Mouse (Mus musculus): ENCODE results near the gene Ppil1.
A peak's percentile ranks its signal among the peaks of the same experiment; 100 is the strongest.
"Not testable (repeated sequence)": the region's sequence is repeated elsewhere in the genome, so short reads cannot be mapped to it uniquely, and the experiment has no call there.

The Ppil1 gene

DNA sequence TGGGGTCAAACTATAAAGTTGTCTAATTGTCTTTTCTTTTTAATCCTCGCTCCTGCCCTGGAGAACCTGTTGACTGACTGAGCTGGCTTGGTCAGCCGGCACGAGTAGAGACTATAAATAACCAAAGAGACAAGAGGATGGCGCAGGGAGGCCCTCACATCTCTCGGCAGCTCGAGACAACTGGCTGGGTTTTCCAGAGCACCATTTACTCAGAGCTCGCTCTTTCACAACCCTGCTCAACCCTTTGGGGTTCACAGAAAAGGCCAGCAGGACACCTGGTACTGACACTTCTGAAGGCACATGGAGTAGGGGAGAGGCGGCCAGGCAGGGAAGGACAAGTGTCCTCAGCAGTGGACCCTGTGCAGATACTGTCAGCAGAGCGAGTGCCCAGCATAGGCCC, 10.3 kb downstream of the Ppil1 start:
- DNase-seq (ENCODE audit: extremely low spot score, low read depth, low spot score): no peak

DNA sequence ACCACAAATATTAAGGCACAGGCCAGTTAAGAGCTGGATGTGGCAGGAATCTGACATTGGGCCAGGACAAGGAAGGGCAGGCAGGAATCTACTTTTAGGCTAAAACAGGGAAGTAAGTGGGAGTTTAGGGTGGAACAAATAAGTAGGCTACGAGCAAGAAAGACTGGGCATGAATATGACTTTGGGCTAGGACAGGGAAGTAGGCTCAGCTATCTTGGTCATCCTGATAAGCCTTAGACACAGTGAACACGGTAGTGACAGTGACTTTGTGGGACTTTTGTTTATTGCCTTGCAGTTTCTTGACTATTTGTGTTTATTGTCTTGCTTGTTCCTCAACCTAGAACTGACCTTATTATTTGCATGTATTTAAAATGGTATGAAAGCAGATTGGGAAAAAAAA, 10.8 kb downstream of the Ppil1 start:
- no peak for DNase-seq (ENCODE audit: extremely low spot score, low read depth, low spot score)

DNA sequence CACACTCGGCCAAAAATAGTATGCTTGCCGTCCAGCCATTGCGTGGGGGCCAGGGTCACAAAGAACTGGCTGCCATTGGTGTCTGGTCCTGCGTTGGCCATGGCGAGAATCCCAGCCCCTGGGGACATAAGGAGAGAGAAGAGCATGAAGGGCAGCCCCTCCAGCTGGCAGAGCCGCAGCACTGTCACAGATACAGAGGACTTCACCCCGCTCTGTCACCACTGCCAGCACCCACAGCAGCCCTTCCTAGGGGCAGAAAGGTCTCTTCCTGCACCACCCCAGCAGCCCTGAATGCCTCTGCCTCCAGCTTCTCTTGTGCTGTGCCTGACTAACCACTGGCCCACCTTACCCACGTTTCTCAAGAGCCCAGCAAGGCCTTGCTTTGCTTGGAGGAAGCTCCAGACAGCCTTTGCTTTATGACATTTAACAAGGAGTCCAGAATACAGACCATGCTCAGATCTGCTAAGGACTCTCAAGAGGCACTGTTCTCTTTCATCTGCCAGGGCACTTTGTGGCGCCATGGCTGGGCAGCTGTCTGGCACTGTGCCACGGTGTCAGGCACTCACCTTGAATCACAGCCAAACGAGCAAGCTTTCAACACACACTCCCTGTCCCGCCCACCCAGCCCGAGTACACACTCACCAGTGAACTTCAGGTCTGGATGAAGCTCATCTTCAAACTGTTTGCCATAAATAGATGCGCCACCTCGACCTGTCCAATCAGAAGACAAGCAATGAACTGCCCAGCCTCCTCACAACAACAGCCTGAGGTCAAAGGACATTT, 12.2 kb downstream of the Ppil1 start:
- no peak for DNase-seq (ENCODE audit: extremely low spot score, low read depth, low spot score)

DNA sequence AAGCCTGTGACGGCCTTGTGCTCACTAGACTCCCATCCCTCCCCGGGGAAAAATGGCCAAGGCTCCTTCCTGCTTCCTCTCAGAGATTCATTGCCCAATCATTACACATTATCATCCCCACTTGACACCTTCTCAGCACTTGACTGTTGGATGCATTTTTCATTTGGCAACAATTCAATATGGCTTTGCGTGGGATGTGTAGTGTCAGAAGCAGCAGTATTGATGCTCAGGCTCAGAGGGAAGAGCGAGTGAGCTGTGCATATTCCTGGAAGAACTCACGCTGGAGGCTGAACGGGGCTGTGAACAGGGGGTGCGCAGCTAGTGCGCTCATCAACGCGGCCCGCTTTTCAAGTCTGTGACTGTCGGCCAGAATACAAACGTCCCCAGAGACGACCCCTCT, 13.0 kb downstream of the Ppil1 start:
- not testable (repeated sequence) for DNase-seq (ENCODE audit: extremely low spot score, low read depth, low spot score)

DNA sequence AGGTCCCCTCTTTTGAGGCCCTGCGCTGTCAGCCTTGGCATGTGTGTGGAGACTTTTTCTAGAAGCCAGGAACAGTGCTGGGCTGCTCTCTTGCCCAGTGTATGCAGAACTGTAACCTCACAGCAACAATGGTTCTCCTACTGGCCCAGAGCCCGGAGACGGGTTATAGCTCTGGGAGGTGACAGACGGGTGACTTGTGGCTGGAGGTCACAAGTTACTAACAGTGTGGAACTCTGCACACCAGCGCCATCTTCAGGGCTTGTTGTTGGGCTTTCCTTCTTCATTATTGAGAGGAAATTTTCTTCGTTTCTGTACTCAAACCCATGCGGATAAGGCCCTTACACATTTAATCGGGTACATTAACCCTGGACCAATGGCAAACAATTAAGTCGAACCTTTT, 14.5 kb downstream of the Ppil1 start:
- no peak for DNase-seq (ENCODE audit: extremely low spot score, low read depth, low spot score)

DNA sequence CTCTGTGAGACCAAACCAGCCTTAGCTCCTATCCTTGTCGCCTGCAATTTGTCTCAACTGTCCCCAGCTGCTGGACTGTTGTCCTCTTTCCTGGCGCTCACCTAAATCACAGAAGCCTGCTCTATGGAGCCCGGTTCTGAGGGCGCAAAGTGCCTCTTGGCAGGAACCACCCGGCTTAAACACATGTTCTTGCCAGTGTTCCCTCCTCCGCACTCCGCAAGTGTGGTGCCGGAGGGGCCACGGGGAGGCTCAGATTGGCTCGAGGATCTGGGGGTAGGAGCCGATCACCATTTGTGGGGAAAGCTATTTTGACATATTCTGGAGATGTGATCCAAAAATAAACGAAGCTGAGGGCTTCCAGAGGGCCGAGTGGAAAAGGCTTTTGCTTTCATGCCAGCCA, 16.1 kb downstream of the Ppil1 start:
- no peak for DNase-seq (ENCODE audit: extremely low spot score, low read depth, low spot score)

DNA sequence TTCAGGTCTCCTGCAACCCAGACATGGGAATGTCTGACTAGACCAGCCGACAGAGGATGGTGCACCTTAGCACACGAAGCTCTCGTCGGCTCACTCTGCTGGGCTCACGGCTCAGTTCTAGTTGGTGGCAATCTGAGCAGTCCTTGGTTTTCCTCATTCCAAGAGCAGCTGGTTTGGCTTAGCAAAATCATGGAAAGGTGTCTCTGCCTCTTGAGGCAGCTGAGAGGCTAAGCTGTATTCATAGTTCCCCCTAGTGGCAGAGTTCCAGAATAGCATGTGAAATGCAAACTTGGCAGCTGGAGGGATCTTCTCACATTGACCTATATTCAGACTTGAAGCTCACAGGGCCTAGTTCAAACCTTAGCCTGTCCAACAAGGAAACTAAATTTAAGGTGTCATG, 17.4 kb downstream of the Ppil1 start:
- DNase-seq (ENCODE audit: extremely low spot score, low read depth, low spot score): peak; percentile 81

DNA sequence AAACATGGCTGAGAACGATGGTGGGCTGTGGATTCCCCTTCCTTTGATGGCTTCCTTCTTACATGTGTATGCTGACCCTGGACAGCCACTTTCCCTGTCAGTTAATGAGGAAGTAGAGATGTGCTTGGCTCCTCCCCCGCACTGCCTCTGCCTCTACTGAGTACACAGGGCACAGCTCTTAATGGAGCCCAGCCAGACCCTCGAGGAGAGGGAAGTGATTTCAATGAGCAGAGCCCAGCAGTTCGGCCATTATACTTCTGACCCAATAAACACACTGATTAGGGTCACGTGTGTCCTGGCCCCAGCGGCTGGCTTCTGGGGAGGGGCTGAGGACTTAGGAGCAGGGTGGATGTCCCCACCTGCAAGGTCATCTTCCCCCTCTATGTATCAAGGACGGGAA, 18.3 kb downstream of the Ppil1 start:
- DNase-seq (ENCODE audit: extremely low spot score, low read depth, low spot score): no peak

DNA sequence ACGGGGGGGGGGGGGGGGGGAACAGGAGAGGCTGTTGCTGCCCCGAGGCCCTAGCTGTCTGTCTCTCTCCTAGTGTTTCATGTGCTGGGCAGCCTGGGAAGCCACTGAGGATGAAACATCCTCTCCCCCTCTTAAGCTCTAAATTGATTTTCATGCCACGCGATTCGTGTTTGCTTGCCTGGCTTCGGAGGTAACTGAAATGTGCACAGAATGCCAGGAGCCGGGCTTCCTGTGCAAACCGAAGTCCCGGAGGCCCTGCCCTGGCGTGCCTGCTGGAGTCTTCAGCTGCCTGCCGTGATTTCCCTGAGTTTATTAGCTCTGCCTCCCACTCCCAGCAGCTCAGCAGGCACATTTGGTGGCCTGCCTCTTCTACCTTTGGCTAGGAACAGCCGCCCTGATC, 19.1 kb downstream of the Ppil1 start:
- no peak for DNase-seq (ENCODE audit: extremely low spot score, low read depth, low spot score)

DNA sequence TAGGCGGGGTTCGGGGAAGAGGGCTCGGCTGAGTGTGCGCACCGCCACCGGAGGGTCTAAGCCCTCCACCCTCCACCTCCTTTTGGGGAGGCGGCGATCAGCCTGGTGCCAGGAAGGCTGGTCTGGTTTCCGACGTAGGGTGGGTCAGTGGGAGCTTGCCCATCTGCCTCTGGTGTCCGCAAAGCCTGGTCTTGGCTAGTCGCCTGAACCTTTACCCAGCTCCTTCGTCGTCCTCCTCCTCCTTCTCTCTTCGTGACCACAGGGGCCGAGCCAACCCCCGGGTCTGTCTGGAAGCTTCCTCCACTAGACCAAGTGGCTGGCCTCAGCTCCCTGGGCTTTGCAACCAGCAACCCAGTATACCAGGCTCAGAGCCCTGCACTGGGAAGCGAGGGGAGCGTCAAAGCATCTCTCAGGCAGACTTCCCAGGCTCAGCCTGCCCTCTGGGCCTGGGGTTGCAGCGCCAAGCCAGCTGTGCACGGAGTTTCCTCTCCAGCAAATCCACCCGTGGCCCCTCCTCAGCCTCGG, 25.5 kb downstream of the Ppil1 start:
- no peak for DNase-seq (ENCODE audit: extremely low spot score, low read depth, low spot score)

DNA sequence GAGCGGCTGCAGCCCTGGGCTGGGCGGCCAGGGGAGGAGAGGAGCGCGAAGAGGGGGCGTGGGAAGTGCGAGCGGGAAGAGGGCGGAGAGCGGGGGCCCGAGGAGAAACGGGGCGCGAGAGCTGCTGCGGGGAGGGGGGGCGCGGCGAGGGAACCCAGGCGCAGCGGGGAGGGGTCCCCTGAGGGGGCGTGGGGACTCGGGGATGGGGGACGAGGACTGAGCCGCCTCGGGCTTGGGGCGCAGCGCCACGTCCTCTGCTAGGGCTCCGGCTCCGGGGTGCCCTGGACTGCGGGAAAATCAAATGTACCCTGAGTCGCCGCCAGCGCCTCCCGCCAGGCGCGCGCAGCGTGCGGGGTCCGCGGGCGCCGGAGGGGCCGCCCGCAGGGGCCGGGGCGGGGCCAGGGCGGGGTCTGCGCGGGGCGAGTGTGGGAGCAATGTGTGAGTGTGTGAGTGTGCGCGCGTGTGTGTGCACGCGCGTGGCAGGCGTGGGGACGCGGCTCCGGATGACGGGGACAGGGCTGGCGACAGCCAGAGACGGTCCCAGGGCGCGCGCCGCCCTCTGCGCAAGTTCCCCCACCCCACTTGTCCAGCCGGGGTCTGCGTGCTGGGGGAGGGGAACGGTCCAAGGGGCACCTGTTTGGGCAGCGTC, 26.1 kb downstream of the Ppil1 start, which contains the start of gene Cpne5:
Gene Cpne5, minus strand, starts transcription at position 396 of the 649 bp plus-strand sequence.
- no peak for DNase-seq (ENCODE audit: extremely low spot score, low read depth, low spot score)

DNA sequence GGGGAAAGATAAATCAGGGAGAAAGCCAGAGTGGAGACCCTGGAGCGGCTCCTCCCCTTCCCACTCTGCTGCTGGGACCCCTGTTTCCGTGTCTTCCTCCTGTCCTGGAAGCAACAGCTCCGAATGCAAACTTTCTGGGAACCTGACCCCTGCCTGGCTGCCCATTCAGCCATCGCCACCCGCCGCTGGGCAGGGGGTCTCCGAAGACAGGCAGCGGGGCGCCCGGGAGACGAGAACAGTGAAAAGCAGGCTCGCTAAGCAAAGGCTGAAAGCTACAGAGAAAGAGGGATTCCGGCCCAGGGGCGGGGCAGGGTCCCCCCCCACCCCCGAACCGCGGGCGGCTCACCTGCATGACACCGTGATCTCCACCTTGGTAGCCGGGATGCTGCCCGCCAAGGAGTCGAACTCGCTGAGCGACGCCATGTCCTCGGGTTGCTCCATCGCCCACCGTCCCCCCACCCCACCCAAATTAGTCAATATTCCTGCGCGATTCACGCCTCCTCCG, 26.7 kb downstream of the Ppil1 start:
- no peak for DNase-seq (ENCODE audit: extremely low spot score, low read depth, low spot score)

DNA sequence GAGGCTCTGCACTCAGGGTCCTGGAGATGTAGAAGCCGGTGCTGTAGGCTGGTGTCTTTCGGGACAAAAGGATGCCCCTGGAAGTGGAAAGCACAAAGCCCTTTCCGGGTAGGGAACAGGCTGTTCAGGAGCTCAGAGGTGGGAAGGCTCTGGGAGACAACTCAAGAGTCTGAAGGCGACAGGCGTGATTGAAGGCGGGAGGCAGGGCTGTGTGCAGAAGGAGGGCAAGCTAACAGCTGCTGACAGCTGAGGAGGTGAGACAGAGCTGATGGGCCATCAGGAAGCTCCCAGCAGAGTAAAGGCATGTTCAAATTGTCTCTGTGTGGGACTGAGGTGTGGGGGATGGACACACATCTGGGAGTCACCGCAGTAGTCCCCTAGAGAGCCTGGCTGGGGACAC, 27.9 kb downstream of the Ppil1 start:
- no peak for DNase-seq (ENCODE audit: extremely low spot score, low read depth, low spot score)

DNA sequence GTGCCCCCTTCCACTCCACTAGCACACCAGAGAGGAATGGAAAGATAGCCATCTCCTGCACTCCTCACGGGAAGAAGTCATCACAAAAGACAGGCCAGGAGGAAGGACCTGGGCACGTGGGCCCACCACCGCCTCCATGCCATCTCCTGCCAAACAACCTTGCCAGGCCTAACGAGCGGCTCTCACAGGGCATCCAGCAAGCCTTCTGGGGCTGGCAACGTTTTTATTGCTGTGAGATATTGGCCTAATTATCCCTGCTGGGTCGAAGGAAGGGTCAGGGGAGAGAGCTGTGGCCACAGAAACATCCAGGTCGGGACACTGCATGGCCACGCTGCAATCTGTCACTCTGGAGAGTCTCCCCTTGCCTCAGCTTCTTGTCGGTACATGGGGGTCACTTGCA, 32.9 kb downstream of the Ppil1 start:
- DNase-seq (ENCODE audit: extremely low spot score, low read depth, low spot score): no peak

DNA sequence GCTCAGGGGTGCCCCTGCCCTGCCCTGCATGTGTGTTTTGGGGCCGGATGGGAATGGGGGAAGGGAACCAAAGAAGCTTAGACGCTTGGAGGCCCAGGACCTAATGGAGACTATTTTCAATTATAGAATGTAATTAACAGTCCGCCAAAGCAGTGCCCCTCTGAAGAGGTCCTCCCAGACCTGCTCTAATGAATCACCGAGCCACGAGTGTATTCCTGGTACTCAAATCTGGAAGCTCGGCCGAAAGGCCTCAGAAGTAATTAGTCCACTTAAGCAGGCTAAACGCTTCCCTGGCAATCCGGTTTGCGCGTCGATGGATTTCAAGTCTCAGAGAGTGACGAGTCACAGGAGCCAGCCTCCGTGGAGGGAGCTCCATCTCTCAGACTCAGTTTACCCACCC, 43.4 kb downstream of the Ppil1 start:
- DNase-seq (ENCODE audit: extremely low spot score, low read depth, low spot score): no peak

DNA sequence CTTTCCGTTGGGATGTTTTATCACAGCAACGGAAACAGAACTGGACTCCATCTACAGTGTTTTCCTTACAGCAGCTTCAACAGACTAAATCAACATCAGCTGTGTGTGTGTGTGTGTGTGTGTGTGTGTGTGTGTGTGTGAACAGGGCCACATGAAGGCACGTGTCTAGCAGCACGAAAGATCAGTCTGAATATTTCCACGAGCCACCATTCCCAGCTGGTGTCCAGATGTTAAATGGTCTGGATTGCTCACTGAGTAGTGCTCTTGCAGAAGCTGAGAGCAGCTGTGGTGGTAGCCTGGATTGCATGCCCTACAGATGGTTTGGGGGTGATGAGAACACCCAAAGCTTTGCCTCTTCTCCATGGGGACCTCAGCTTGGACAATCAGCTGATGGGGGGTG, 46.0 kb downstream of the Ppil1 start:
- DNase-seq (ENCODE audit: extremely low spot score, low read depth, low spot score): no peak

DNA sequence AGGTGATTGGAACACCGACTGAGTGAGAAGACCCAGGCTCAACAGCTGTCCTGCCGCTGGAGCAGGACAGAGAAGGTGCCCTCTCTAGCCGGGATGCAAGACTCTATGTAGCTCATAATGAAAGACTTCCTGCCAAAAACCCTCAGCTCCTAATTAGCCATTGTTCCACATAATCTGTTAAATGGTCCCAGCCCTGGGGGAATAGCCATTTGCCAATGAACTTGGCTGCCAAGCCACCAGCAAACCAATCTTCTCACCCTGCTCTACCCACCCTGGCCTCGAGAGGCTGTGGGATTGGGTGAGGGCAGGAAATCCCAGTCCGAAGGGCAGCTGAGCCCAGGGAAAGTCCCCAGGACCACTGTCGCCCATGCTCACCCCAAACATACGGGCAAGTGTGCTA, 47.9 kb downstream of the Ppil1 start:
- no peak for DNase-seq (ENCODE audit: extremely low spot score, low read depth, low spot score)

DNA sequence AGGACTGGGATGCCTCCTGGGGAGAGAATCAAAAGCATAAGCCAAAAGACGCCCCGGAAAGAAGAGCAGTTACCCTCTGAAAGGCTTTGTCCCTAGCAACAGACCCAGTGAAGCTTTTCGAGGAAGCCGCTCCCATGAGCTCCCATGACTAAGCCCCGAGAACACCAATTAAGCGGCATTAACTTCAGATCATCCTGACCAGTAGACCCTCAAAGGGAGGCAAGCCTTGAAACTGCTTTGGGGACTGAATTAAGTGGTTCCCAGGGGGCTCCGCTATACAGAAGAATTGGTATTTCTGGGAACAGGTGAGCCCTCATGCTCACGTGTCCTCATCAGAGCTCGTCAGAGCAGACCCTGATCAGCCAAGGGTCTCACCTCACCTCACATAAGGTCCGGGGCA, 49.3 kb downstream of the Ppil1 start:
- no peak for DNase-seq (ENCODE audit: extremely low spot score, low read depth, low spot score)

DNA sequence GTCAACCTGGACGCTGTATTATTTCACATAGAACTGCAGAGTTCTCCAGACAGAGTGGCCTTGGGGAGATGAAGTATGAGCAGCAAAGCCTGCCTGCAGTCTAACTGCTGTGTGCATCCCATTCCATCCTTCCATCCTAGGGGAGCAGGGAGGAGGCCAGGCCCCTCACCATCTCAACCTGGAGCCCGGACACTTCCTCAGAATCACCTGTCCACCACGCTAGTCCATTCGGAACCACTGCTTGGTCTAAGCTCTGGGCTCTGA, 49.9 kb downstream of the Ppil1 start:
- no peak for DNase-seq (ENCODE audit: extremely low spot score, low read depth, low spot score)

DNA sequence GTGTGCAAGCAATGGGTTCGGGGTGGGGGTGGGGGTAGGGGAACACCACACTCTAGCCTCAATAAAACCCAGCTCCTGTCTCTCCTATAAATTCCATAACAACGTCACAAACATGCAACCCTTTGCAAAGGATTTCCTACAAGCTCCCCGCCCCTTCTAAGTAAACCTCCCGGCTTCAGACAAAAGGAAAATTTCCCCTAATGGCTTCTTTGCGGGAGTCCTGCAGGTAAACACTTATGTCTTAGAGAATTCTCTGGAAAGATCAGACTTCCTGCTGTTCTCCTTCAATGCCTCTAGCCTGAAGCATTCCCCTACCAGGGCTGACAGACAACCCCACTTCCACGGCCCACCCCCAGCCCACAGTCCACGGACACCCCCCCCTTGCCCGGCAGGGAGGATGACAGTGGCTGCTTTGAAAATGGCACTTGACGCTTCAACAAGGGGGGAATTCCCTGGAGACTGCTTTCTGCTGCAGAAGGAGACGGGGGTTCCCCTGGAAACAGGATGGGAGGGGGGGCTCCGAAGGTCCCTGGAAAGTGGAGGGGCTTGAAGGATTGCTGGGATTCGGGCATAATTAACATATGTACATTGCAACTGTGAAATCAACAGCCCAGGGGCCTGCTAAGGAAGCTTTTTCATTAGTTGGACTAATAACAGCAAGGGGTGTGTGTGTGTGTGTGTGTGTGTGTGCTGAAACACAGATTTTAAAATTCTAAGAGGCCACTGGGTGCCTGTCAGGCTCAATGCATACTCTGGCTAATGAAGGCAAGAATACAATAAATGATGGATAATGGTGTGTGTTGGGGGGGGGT, 50.4 kb downstream of the Ppil1 start:
- DNase-seq (ENCODE audit: extremely low spot score, low read depth, low spot score): no peak

DNA sequence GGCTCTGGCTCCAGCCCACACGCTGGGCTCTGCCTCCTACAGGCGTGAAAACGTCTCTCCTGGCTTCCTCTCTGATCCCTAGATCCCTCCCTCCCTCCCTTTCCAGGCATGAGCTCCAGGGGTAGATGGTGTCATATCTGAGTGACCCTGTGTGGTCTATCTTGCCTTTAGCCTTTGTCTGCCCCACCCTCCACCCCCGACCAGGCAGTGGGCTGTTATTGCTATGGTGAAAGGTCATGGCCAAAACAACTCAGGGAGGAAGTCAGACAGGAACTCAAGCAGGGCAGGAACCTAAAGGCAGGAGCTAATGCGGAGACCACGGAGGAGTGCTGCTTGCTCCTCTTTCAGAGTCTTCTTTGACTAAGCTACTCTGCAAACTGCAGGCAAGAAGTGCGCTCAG, 52.1 kb downstream of the Ppil1 start:
- no peak for DNase-seq (ENCODE audit: extremely low spot score, low read depth, low spot score)

DNA sequence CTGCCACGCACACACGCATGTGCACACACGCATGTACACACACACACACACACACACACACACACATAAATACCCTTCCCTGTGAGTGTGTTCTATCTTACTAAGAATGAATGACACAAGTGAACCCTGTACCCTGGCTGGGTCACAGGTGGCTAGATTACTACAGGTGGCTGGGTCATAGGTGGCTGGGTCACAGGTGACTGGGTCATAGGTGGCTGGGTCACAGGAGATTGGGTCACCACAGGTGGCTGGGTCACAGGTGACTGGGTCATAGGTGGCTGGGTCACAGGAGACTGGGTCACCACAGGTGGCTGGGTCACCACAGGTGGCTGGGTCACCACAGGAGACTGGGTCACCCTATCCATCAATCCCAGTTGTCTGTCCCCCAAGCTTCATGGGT, 53.9 kb downstream of the Ppil1 start:
- no peak for DNase-seq (ENCODE audit: extremely low spot score, low read depth, low spot score)

Measured in hindlimb bud, embryonic 11.5 days (tissue).